Mouse (Mus musculus) embryonic fibroblast, embryonic 13.5 days (primary cell): ENCODE measurements around the gene Zswim8. TPM values are rescaled to one million over a fixed set of nuclear protein-coding genes. Genes with fewer than 3 reads are reported as not detected.

Experiments
- H3K27ac ChIP-seq: 2 replicates; pipeline ENCODE4 v1.5.1; 2012; ENCODE audit warnings: low read length, control low read depth, inconsistent platforms; ENCODE audit not compliant: insufficient read depth
- H3K4me1 ChIP-seq: 2 replicates; pipeline ENCODE4 v1.6.1; 2011; ENCODE audit warnings: low read length; ENCODE audit not compliant: control insufficient read depth, insufficient read depth
- H3K4me3 ChIP-seq: 2 replicates; pipeline ENCODE4 v1.5.1; 2011; ENCODE audit warnings: mild to moderate bottlenecking, control low read depth, low read length; ENCODE audit not compliant: insufficient read depth
- CTCF ChIP-seq: IDR thresholded peaks from 2 replicates; pipeline ENCODE4 v1.5.1; 2011; ENCODE audit warnings: mild to moderate bottlenecking, control low read depth, low read length, moderate library complexity, borderline replicate concordance; ENCODE audit not compliant: insufficient read depth
- POLR2A ChIP-seq: IDR thresholded peaks from 2 replicates; pipeline ENCODE4 v1.6.1; 2011; ENCODE audit warnings: low read depth, mild to moderate bottlenecking, control low read depth, low read length, moderate library complexity
- polyA plus RNA-seq: library from polyadenylated mRNA; stranded (reverse); fragments of >200 nt; gene quantifications from 2 replicates; pipeline ENCODE4 v1.2.4, GENCODE M21; 2011; ENCODE audit warnings: low read depth; ENCODE audit not compliant: missing spikeins, insufficient read length

The Zswim8 gene
- polyA plus RNA-seq, 1 experiment = 125 TPM

- H3K4me3 ChIP-seq = no peak overlapping the region
- no peak overlapping the region for H3K27ac ChIP-seq
- TF ChIP-seq CTCF (no peak), POLR2A (no peak)
- H3K4me1 ChIP-seq = peaks cover 1% of the 10 kb centered on the region; the same call in 1 of the 2 replicates
Measured at GRCm38 (mm10) chr14:20667469-20667868, 39.9 kb upstream of the Zswim8 start.

DNA sequence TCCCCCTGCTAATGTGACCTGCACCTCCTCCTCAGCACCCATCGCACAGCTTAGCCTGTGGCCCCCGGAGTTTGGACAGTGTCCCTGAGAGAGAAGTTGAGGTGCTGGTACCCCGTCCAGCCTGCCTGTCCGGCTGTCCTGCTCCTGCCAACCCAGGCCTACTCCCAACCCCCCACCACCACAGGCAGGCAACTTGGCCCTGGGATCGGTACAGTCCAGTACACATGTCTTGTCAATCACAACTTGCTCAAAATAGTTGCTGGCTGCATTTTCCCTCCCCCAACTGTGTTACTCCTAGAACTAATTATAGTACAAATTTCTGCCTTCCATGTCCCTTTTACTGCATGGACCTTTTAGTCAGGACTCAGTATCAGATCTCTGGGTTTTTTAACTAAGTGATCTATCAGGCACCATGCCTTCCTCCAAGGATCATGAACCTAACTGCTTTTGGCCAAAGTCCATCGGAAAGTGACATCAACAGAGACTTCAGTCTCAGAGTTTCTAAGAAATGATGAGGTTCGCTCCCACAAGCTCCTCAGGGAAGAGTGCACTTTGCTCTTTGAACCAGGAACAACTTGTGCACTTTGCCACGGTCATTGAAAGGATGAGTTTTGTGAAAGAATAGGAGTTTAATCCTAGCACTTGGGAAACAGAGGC is 39.1 kb upstream of the Zswim8 start, which contains the start of gene Synpo2l:
Synpo2l (minus strand) TSS at position 201 of the 657 bp plus-strand sequence.
- no peak within 1 kb of the TSS for H3K27ac ChIP-seq
- no peak within 1 kb of the TSS for H3K4me3 ChIP-seq
- no peaks in the 10 kb centered on the region for H3K4me1 ChIP-seq
- TF ChIP-seq CTCF (no peak), POLR2A (no peak)

- Histone ChIP-seq H3K4me3 (no peak overlapping the region), H3K4me1 (peaks cover 4% of the 10 kb centered on the region; the same call in 1 of the 2 replicates), H3K27ac (no peak overlapping the region)
- TF ChIP-seq CTCF (no peak), POLR2A (no peak)
Measured at GRCm38 (mm10) chr14:20672990-20673389, 34.4 kb upstream of the Zswim8 start.

GRCm38 (mm10) chr14:20673735-20674063 is 33.7 kb upstream of the Zswim8 start:
- TF ChIP-seq CTCF (no peak), POLR2A (peak; percentile 39; the same call in 1 of the 2 replicates)

GRCm38 (mm10) chr14:20674064-20674833 is 33.1 kb upstream of the Zswim8 start, which contains the start of gene Sec24c:
TSS of gene Sec24c (plus strand) at chr14:20674308.
- Histone ChIP-seq H3K4me1 (peaks cover 4% of the 10 kb centered on the region; the same call in 1 of the 2 replicates), H3K27ac (peak within 1 kb of the TSS; percentile 96), H3K4me3 (peak within 1 kb of the TSS; percentile 98)
- TF ChIP-seq POLR2A (peak; percentile 83), CTCF (no peak)

More at GRCm38 (mm10) chr14:20673735-20674063, 33.7 kb upstream of the Zswim8 start:
- H3K4me1 ChIP-seq = peaks cover 4% of the 10 kb centered on the region; the same call in 1 of the 2 replicates
- peak overlapping the region; percentile 72 for H3K27ac ChIP-seq
- H3K4me3 ChIP-seq = peak overlapping the region; percentile 14; the same call in 1 of the 2 replicates

GRCm38 (mm10) chr14:20677906-20678305 is 29.4 kb upstream of the Zswim8 start:
- Histone ChIP-seq H3K4me1 (peaks cover 4% of the 10 kb centered on the region; the same call in 1 of the 2 replicates), H3K4me3 (no peak overlapping the region), H3K27ac (no peak overlapping the region)
- no peak for TF ChIP-seq POLR2A
- no peak for TF ChIP-seq CTCF

DNA sequence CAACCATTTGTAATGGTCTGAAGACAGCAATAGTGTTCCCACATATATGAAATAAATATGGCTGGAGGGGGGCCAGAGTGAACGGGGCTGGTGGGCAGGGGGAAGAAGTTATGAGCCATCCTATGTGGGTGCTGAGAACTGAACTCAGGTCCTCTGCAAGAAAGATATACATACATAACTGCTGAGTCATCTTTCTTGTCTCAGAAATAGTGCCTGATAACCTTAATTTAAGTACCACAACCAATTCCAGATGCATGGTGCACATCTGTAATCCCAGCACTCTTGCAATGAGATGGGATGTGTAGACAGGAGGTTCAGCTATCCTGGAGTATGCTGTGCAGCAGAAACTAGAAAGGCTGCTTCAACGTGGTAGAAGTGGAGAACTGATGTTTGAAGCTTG is 25.6 kb upstream of the Zswim8 start:
- TF ChIP-seq POLR2A (no peak), CTCF (no peak)
- H3K4me1 ChIP-seq = no peaks in the 10 kb centered on the region
- H3K27ac ChIP-seq = no peak overlapping the region
- no peak overlapping the region for H3K4me3 ChIP-seq

DNA sequence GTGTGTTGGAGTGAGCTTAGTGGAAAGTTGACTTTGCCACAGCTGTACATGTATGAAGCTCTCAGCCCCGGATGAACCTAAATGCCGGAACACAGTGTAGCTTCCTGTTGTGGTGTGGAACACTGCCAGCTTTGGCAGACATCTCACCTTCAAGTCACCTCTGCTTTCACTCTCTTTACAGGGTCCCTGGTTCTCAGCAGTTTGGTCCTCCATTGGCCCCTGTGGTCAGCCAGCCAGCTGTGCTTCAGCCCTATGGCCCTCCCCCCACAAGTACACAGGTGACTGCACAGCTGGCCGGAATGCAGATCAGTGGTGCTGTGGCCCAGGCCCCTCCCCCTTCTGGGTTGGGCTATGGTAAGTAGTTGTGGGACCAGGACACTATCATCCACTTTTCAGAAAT is 24.9 kb upstream of the Zswim8 start:
- no peak for TF ChIP-seq POLR2A
- TF ChIP-seq CTCF = no peak
- Histone ChIP-seq H3K27ac (no peak overlapping the region), H3K4me3 (no peak overlapping the region), H3K4me1 (no peaks in the 10 kb centered on the region)

DNA sequence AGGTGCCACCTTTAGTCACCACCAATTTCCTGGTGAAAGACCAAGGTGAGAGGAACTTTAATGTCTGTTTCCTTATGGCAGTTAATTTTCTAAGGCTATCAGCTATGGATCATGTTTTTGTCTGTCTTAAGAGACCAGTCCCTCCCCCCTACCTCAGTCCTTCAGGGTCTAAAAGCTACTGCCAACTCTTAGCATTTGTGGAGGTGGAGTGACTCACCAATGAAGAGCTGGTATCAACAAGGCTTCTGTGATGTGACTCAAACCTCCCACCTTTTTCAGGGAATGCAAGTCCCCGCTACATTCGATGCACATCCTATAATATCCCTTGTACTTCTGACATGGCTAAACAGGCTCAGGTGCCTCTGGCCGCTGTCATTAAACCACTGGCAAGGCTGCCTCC is 20.8 kb upstream of the Zswim8 start:
- Histone ChIP-seq H3K27ac (no peak overlapping the region), H3K4me1 (no peaks in the 10 kb centered on the region), H3K4me3 (no peak overlapping the region)
- TF ChIP-seq CTCF (no peak), POLR2A (no peak)

DNA sequence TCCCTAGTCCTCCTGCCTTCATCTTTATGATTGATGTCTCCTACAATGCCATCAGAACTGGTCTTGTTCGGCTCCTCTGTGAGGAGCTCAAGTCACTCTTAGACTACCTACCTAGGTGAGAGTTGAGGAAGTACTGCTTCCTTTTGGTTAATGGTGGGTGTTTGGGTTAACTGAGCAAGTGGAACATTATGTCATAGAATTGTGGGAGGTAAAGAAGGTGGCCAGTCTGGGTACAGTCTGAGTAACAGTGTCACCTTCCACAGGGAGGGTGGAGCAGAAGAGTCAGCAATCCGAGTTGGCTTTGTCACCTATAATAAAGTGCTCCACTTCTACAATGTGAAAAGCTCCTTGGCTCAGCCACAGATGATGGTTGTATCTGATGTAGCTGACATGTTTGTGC is 18.3 kb upstream of the Zswim8 start:
- Histone ChIP-seq H3K27ac (no peak overlapping the region), H3K4me1 (no peaks in the 10 kb centered on the region), H3K4me3 (no peak overlapping the region)
- TF ChIP-seq POLR2A = no peak
- TF ChIP-seq CTCF = no peak
